Comparison of ENCODE assay signal across 17 mouse cellular contexts in genomic region chr2:110379811-110380210, GRCm38 (mm10). TPM values are rescaled to one million over a fixed set of nuclear protein-coding genes. Genes with fewer than 3 reads are reported as not detected.
"Had no signal": no experiment of that assay in that cellular context is flagged by ENCODE, and none has a peak within 500 bp of the region (broad histone marks: within the 10 kb centered on the region; RNA-seq: fewer than 3 reads in every experiment).

No protein-coding gene starts in this region.

- H3K9me3 ChIP-seq: liver, embryonic 15.5 days; midbrain, embryonic 10.5 days; neural tube, embryonic 15.5 days; stomach, embryonic 15.5 days had no signal

- H3K27me3 ChIP-seq: liver, embryonic 15.5 days; neural tube, embryonic 15.5 days; stomach, embryonic 15.5 days had no signal

- ATAC-seq: lung, postnatal 0 days had no signal

- H3K4me1 ChIP-seq: liver, embryonic 15.5 days; midbrain, embryonic 10.5 days; neural tube, embryonic 15.5 days; stomach, embryonic 15.5 days had no signal

- H3K27ac ChIP-seq: liver, embryonic 15.5 days; midbrain, embryonic 10.5 days; neural tube, embryonic 15.5 days; stomach, embryonic 15.5 days had no signal

- DNase-seq: kidney, adult 11 months; kidney, postnatal 36 days; left cerebral cortex, postnatal 4 days; lung, adult 2 months; lung, postnatal 36 days; midbrain, embryonic 14.5 days; right cerebral cortex, postnatal 4 days; thymus, adult 2 months; thymus, postnatal 25 days had no signal

- H3K36me3 ChIP-seq: liver, embryonic 15.5 days; midbrain, embryonic 10.5 days; neural tube, embryonic 15.5 days; stomach, embryonic 15.5 days had no signal

- H3K4me2 ChIP-seq: liver, embryonic 11.5 days; liver, embryonic 15.5 days; neural tube, embryonic 15.5 days; stomach, embryonic 15.5 days had no signal

- H3K9ac ChIP-seq: liver, embryonic 15.5 days; neural tube, embryonic 15.5 days; stomach, embryonic 15.5 days had no signal

- H3K4me3 ChIP-seq: liver, embryonic 15.5 days; midbrain, embryonic 10.5 days; myocyte; neural tube, embryonic 15.5 days; stomach, embryonic 15.5 days had no signal

RNA-seq across cellular contexts. Expression of gene Fibin, which starts 16.8 kb away (rescaled TPM):
- total RNA-seq: megakaryocyte progenitor cell, adult 5-6 weeks had no signal
